Mouse (Mus musculus) left cerebral cortex, postnatal 14 days (tissue): ENCODE measurements at regions not wholly inside any gene's neighbourhood (a gene's known extent, or its start where the extent isn't known, plus 50 kb on each side); places are given as distances from the start of the nearest gene placed in this dataset.

Experiments
- DNase-seq, 2 experiments: peaks; one replicate each; pipeline ENCODE4 v3.0.0; 2021 to 2022; ENCODE audit warnings: low spot score in 2 of 2, mixed read lengths in 1 of 2
- intact Hi-C: fragments of 180-260 bp; cut with DNase I; formaldehyde crosslinking; loops from one replicate; pipeline ENCODE4 v1.15.1; 2025

GRCm38 (mm10) chr2:50810336-50811066 is 338.4 kb downstream of the Rnd3 start:
- no peak for DNase-seq
- intact Hi-C loops = no loop called here

GRCm38 (mm10) chr2:50809823-50810222 is 339.1 kb downstream of the Rnd3 start:
- intact Hi-C loops = no loop called here
- DNase-seq = no peak

GRCm38 (mm10) chr2:50807162-50807960 is 341.6 kb downstream of the Rnd3 start:
- intact Hi-C loops = no loop called here
- DNase-seq = no peak

DNA sequence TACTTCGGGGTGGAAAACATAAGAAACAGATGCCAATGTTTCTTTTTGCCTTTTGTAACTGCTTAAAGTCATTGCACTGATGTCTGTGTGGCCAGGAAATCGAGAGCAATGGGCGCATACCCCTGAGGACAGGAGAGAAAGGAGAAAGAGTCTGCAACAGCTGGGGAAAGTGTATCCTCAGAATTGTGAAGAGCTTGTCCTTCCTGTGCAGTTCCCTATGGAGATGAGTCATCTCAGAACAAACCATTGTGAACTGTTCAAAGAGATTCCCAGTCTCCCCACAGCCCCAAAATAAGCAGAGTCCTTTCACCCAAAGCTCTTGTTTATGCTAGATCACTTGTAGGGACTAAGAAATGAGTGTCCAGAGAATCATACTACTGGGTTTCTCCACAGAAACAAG is 343.3 kb downstream of the Rnd3 start:
- intact Hi-C loops = no loop called here
- DNase-seq = no peak

DNA sequence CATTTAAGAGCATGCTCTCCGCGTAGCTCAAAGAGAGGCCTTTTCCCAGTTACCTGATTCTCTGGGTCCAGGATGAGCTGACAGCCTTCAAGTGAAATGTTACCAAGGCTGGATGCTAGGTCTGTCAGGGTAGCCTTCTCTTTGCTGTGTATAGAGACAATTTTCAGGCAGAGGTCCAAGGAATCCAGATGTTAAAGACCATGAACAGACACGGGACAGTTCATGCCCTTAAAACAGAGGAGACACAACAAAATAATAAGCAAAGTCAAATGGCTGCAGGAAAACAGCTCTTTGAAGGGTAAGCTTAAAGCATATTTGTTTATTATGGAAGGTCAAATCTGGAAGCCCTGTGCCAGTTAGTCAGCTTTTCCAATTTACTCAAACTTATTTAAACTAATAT is 352.8 kb downstream of the Rnd3 start:
- no peak for DNase-seq
- intact Hi-C loops = no loop called here

GRCm38 (mm10) chr2:50793616-50794015 is 355.3 kb downstream of the Rnd3 start:
- intact Hi-C loops = no loop called here
- DNase-seq = no peak

GRCm38 (mm10) chr2:50793067-50793466 is 355.8 kb downstream of the Rnd3 start:
- intact Hi-C loops = no loop called here
- no peak for DNase-seq

DNA sequence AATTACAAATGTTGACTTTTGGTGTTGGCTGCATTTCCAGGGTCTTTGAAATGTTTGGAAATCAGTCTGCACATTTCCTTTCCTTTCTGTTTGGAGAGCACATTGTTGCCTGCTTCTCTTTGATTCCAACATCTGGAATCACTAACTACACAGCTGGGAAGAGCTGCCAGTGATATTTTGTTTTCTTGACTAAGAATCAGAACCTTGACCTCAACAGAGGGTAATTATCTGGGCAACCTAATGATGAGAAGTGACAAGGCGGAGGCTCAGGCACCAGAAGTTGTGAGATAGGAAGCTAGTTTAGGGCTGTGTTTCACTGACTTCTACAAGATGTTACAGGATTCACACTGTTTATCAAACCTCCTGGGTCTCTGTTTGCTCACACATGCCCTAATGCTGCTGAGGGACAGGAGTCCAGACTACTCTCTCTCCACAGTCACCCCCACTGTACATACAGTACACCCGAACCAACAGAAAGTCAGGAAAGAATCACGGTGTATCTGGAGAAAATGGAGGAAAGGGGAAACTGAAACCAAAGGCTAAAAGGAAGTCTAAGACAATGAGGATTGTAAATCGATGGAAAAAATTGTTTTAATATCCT is 359.8 kb downstream of the Rnd3 start:
- intact Hi-C loops = no loop called here
- no peak for DNase-seq

DNA sequence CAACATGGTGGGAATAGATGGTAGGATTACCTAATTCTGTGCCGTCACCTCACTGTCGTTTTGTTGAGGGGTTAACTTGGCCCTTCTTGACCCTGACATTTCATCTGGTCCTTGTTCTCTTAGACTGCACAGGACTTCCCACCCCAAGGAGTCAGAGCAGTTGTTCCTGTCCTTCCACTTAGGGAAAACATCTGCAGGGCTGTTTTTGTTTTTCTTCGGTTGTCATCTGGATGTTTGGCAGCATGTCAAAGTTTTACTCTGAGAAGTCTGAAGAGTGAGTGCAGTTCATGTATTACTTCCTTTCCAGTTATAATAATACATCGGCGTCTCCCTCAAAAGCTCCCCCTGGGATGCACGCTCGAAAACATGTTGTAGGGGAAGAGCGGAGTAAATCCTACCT is 376.8 kb downstream of the Rnd3 start:
- intact Hi-C loops = no loop called here
- no peak for DNase-seq

GRCm38 (mm10) chr2:50759016-50759415 is 389.9 kb downstream of the Rnd3 start:
- no peak for DNase-seq
- intact Hi-C loops = no loop called here

DNA sequence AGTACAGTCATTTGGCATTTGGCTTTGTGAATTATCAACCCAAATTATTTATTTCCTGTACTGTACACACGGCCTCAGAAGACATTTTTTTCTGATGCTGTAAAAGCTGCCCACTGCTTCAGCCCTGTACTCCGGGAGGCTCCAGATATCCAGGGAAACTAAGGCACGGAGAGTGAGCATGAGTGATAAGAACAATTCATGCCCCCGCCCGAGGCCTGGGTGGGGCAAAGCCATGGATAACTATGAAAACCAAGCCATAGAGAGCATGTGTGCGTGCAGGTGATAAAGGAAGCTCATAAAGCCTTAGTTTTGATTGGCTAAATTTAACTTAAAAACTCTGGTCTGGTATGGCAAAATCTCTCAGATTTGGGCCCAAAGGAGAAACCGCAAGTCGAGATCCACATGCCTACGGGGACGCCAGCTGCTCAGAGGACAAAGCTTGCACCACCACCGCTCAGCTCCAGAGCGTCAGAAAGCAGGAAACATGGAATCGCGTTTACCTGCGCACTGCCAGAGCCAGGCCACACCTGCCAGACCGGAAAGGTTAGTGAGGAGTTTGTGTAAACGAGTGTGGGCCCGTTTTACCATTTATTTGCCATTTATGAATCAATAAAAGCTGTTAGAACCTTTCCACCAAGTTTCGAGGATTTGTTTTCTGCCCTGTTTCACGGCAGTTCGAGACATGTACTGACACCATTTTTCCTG is 390.9 kb downstream of the Rnd3 start:
- no peak for DNase-seq
- intact Hi-C loops = no loop called here

GRCm38 (mm10) chr2:50755616-50756450 is 393.1 kb downstream of the Rnd3 start:
- DNase-seq = no peak
- intact Hi-C loops = no loop called here

GRCm38 (mm10) chr2:50755160-50755559 is 393.8 kb downstream of the Rnd3 start:
- intact Hi-C loops = no loop called here

DNA sequence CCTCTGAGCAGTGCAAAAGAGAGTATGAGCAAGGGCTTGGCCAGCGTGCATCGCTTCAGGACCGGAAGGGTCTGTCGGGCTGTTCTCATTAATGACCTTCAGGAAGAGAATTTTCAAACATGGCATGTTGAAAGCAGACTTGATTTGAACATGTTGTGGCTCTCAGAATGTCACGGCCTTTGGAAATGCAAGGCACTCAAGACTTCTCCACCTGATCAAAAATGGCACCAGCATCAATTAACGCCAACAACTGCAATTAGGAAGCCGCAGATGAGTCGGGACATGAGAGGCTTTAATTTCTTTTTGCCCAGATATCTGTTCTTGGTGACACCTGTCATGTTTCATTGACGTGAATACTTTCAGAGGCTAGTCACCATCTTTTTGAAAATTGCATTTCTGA is 396.5 kb downstream of the Rnd3 start:
- intact Hi-C loops = no loop called here
- no peak for DNase-seq

More at GRCm38 (mm10) chr2:50755160-50755559, 393.8 kb downstream of the Rnd3 start:
- no peak for DNase-seq

DNA sequence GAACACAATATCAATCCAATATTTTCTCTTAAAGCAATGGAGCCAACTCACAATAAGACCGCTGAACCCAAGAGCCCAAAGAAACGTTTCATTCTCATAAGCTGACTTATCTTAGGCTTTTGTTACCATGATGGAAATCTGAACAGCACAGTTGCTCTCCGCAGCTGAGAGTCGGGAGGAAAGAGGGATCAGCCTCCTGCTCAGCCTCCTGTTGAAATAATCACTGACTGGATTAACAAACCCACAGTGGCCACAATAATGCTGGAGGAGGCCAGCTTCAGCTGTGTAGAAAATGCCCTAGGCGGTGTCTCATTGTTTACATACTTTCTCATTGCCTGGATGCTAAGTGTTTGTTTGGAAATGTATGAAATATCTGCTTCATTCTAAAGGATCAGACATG is 398.1 kb downstream of the Rnd3 start:
- DNase-seq = no peak
- intact Hi-C loops = no loop called here

DNA sequence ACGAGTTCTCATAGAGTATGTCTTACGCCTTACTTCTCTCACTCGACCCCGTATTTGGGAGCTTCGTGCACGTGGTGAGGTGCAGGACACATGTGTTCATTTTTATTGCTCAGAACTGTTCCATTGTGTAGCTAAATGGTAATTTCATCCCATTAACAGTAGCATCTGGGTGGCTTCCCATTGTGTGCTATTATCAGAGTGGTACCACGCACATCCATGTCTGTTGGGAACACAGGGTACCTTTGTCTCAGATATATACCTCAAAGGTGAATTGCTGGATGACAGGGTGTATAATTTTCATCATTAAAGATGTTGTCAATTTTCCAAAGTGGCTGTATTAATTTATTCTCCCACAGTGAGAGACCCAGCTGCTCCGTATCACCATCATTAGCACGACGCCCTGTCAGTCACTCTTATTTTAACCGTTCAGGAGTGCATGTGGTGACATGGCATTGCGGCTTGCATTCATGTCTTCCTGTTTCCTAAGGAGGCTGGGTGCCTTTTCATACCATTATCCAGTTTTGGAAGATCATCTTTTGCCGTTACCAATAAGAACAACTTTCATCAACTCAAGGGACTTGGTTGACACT is 404.2 kb downstream of the Rnd3 start:
- intact Hi-C loops = no loop called here

DNA sequence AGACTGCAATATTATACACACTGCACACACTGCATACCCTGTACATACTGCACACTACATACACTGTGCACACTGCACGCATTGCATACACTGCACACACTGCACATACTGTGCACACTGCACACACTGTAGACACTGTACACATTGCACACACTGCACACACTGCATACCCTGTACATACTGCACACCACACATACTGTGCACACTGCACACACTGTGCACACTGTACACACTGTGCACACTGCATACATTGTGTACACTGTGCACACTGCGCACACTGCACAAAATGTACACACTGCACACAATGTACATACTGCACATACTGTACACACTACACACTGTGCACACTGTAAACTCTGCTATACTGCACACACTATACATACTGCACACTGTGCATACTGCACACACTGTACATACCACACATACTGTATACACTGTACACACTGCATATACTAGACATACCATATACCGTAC is 405.1 kb downstream of the Rnd3 start:
- intact Hi-C loops = no loop called here
- no peak for DNase-seq

More for the DNA sequence above, 404.2 kb downstream of the Rnd3 start:
- DNase-seq = peak in 1 of 2 experiments; percentile 3

DNA sequence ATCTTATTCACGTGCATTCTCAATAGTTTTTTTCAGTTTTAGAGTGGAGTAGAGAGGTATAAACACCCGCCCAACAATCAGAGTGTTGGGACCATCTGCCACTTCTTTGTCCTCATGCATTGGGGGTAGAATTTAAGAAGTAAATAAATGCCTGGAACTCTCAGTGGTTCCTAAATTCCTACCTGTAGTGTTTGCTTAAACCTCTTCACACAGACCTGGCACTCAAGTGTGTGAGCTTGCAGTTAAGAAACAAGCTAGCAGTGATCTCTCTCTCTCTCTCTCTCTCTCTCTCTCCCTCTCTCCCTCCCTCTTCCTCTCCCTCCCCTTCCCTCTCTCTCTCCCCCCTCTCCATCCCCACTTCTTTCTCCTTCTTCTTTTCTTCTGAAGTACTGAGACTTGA is 406.5 kb downstream of the Rnd3 start:
- DNase-seq = no peak
- intact Hi-C loops = no loop called here

DNA sequence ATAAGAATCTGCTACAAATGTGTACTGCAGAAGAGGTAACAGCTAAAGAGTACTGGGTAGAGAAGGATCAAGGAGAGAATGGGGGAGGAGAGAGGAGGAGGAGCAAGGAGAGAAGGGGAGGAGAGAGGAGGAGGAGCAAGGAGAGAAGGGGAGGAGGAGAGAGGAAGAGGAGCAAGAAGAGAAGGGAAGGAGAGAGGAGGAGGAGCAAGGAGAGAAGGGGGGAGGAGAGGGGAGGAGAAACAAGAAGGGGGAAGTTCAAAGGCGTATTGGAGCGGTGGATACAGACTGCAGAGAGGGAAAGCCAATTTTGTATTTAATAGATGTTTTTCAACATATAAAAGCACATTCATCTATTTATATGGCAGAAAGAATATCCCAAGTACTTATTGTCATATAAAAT is 407.6 kb downstream of the Rnd3 start:
- intact Hi-C loops = no loop called here

More for the DNA sequence above, 407.6 kb downstream of the Rnd3 start:
- no peak for DNase-seq
